Mouse (Mus musculus): Measurements from ENCODE around the gene Olfr214.
"Not testable (repeated sequence)": the region's sequence is repeated elsewhere in the genome, so short reads cannot be mapped to it uniquely, and the experiment has no call there.

The Olfr214 gene

DNA sequence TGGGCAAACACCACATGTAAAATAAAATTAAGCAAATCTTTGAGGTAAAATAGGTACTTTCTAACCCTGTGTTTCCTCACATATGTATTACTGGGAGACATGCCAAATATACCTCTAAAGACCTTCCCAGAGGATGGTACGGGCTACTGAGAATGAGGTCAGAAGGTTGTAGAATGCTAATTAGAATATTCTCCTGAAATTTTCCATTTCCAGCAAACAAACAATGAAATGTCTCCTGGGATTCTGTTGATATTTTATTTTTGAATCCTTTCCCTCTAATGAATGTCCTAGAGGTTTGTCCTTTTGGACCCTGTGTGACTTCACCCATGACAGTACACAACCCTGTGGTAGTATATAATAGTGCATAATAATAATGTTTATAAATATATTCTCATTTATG lies at the start of gene Olfr214:
Gene Olfr214 (plus strand): TSS at position 301 of the 400 bp plus-strand sequence.
- DNase-seq (ENCODE audit: low spot score): no peak

DNA sequence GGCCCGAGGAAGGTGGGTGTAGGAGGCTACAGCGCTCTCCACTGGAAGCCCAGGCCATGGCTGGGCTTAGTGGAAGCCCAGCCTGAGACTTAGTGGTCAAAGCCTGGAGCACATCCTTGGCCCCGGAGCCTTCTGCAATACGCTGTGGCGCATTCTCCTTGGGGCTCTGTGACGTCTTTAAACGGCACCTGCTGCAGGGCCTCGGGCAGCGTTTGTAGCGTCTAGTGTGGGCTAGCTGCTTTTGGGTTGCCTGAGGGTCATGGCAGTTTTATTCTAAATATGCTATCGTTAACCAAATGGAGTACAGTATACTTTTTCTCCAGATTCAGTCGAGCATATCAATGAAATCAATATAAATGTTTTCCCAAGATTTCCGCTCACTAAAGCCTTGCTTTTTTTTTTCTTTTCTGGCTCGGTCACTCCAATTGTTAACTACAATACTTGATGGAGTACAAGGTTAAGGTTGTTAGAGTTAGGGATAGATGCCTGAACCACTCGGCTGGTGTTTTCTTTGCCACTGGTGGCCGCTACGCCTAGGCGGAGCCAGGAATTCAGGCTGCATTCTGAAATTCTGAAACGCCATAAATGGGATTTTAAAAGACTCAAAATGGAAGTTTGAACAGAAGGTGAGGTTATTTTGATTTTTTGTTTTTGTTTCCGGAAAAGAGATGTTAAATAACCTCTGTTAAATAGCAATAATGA lies 47.6 kb upstream of the Olfr214 start, which contains the start of gene Olfr212:
Gene Olfr212 (plus strand): TSS at position 215 of the 702 bp plus-strand sequence.
- not testable (repeated sequence) for DNase-seq (ENCODE audit: low spot score)

DNA sequence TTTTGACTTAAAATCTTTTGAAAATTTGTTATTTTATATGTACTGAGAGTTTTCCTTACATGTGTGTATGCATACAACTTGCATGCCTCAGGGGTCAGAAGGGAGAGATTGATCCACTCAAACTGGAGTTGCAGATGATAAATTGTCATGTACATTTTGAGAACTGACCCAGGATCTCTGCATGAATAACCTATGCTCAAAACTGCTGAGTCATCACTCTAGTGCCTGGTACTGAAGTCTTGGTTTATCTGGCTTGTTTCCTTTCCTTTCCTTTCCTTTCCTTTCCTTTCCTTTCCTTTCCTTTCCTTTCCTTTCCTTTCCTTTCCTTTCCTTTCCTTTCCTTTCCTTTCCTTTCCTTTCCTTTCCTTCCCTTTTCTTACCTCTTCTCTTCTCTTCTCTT lies 39.2 kb upstream of the Olfr214 start:
- no peak for DNase-seq (ENCODE audit: low spot score)

DNA sequence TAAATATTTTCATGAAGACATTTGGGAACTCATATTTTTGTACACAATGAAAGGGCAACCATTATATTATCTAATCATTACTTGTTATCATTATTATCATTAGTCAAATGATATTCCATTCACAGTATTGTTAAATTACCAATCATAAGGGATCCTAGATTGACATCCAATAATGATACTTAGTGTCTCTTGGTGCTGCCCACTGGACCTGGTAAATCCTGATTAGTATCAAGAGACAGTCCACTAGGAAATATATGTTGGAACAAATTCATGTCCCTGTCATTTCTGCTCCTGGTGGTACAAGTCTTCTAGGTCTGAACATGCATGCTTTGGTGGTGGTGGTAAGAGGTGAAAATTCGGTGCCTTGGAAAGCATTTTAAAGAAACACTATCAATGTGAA lies 15.9 kb upstream of the Olfr214 start, which contains the start of gene Olfr213:
Gene Olfr213 (plus strand): TSS at position 301 of the 400 bp plus-strand sequence.
- DNase-seq (ENCODE audit: low spot score): no peak

DNA sequence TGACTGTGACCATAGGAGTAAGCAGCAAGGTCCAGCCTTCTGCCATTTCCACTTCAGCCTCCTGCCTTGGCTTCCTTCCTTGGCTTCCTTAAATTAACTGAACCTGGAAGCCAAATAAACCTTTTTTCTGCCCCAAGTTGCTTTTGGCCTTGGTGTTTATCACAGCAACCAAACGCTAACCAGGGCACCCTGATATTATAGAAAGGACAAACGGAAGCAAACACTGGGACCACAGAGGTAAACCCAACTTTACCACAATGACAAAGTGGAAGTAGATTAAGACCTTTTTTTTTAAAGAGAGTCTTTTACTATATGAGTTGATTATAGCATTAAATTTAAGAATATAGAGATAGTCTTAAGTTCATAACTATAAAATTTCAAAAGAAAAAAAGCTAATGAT lies 11.5 kb upstream of the Olfr214 start:
- DNase-seq (ENCODE audit: low spot score): no peak

DNA sequence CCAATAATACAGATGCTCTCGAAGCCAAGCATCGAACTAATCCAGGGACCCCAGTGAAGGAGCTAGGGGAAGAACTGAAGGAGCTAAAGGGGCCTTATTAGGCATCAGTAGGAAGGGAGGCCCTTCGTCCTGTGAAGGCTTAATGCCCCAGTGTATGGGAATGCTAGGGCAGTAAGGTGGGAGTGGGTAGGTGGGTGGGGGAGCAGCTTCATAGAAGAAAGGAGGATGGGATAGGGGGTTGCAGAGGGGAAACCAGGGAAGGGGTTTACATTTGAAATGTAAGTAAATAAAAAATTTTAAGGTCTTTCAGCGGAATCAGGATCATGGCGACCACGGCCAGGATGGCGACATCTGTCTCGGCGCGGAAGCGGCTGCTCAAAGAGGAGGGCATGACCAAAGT lies 3.2 kb upstream of the Olfr214 start, which contains the start of gene Gm5580:
Gene Gm5580 (plus strand): TSS at position 301 of the 400 bp plus-strand sequence.
- DNase-seq (ENCODE audit: low spot score): not testable (repeated sequence)

DNA sequence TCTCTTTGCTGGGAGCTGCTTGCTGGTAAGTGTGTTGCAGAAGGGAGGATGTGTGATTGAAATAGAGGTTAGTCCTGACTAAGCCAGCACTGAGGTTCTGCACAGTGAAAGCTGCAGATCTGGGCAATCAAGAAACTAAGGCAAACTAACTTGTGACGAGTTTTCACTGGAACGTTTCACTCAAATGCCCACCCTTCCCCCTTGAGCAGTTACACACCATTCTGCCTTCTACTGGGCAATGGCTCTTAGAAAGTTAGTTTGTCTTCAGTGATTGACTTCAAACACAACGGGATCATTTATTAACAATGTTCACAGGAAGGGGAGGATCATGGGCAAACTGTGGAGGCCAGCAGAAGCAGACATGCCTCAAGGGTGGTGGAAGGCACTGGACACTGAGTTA lies 917 bp downstream of the Olfr214 start:
- no peak for DNase-seq (ENCODE audit: low spot score)

DNA sequence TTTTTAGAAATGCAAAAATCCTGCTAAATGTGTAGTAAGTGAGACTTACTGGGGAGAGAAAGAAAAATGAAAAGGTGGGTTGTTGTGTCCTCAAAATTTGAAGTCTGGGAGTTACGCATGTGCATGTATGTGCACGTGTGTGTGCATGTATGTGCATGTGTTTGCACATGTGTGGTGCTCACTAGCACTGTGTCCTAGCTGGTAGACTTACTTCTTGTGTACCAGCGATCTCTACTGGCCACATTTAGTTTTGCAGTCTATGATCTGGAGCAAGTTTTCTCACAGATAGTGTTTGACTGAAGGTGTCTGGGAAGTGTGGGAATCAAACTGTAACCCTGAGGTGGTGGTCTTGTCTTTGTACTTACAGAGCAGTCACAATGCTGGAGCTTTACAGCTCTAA lies 15.8 kb downstream of the Olfr214 start:
- DNase-seq (ENCODE audit: low spot score): no peak

DNA sequence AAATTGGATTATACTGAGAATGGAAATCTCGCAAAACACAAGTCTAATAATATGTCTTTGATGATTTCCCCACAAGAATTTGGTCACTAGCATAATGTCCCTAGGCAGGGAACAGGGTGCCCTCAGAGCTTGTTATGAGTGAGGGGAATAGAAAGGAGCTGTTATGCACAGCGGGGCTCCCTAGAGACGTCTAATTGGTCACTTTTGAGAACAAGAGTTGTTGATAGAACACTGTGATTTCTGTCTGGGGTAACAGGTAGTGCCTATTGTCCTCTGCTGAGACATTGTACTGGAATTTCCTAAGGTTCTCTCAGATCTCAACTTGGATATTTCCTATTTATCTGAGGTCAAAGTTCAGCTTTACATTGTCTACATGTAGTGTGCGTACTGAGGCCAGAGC lies 30.1 kb downstream of the Olfr214 start, which contains the start of gene Olfr215:
Gene Olfr215 (minus strand): TSS at position 101 of the 400 bp plus-strand sequence.
- no peak for DNase-seq (ENCODE audit: low spot score)

DNA sequence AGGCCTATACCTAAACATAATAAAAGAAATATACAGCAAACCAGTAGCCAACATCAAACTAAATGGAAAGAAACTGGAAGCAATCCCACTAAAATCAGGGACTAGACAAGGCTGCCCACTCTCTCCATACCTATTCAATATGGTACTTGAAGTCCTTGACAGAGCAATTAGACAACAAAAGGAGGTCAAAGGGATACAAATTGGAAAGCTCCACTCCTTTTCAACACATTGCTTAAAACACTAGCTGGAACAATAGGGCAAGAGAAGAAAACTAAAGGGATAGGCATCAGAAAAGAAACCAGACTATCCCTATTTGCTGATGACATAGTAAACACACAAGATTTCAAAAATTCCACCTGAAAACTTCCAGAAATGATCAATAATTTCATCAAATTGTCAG lies 46.9 kb downstream of the Olfr214 start:
- DNase-seq (ENCODE audit: low spot score): not testable (repeated sequence)

DNA sequence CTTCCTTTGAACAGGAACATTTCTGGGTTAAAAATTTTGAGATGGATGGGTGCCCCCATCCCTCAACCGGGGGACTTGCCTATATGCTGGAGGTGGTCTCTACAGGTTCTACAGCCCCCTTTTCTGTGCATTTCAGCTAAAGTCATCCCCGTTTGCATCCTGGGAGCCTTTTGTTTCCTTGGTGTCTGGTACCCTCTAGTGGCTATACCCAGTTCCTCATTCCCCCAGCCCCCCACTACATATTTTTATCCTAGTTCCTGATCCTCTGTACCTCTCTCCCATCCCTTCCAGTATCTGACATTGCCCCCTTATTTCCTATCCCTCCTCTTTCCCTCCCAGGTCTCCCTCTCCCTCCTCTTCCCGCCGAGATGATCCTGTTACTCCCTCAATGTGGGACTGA lies 53.2 kb downstream of the Olfr214 start:
- no peak for DNase-seq (ENCODE audit: low spot score)

Measured in urinary bladder, postnatal 25 days (tissue).